Mouse (Mus musculus) heart, embryonic 14.5 days (tissue): ENCODE results near the gene Scap. TPM values are rescaled to one million over a fixed set of nuclear protein-coding genes. Genes with fewer than 3 reads are reported as not detected.

Source experiments
- ATAC-seq: fragments of 200-750 bp; cut with Nextera tagmentation; 2 replicates; pipeline ENCODE4 v1.8.0; 2017; ENCODE audit warnings: low read depth, moderate TSS enrichment; ENCODE audit not compliant: insufficient number of reproducible peaks, insufficient read depth, low FRiP score
- H3K27ac ChIP-seq, 2 experiments: fragments of 200-500 bp in 1 of 2; fragments of 300-500 bp in 1 of 2; sonication (generic) in 1 of 2; replicated peaks in 1 of 2; 2 replicates each; pipeline ENCODE4 v1.5.1; 2012 to 2014; ENCODE audit warnings: low read depth in 2 of 2, low read length in 2 of 2, control low read depth in 1 of 2, mild to moderate bottlenecking in 1 of 2, mixed read lengths in 1 of 2; ENCODE audit not compliant: control insufficient read depth in 1 of 2, insufficient read depth in 1 of 2
- H3K27me3 ChIP-seq: fragments of 300-500 bp; sonication (generic); 2 replicates; pipeline ENCODE4 v1.6.1; 2014; ENCODE audit warnings: mild to moderate bottlenecking, low read length, control low read depth; ENCODE audit not compliant: control insufficient read depth, insufficient read depth
- H3K36me3 ChIP-seq: fragments of 300-500 bp; sonication (generic); 2 replicates; pipeline ENCODE4 v1.6.1; 2014; ENCODE audit warnings: mild to moderate bottlenecking, control low read depth, low read length, mixed read lengths; ENCODE audit not compliant: control insufficient read depth, insufficient read depth
- H3K4me1 ChIP-seq, 2 experiments: fragments of 200-500 bp in 1 of 2; fragments of 300-500 bp in 1 of 2; sonication (generic) in 1 of 2; 2 replicates each; pipeline ENCODE4 v1.6.1; 2012 to 2014; ENCODE audit warnings: low read length in 2 of 2, control low read depth in 1 of 2, mixed read lengths in 1 of 2; ENCODE audit not compliant: control insufficient read depth in 2 of 2, insufficient read depth in 2 of 2
- H3K4me2 ChIP-seq: fragments of 300-500 bp; sonication (generic); 2 replicates; pipeline ENCODE4 v1.6.1; 2014; ENCODE audit warnings: mild to moderate bottlenecking, low read length
- H3K4me3 ChIP-seq, 2 experiments: fragments of 200-500 bp in 1 of 2; fragments of 300-500 bp in 1 of 2; sonication (generic) in 1 of 2; 2 replicates each; pipeline ENCODE4 v1.5.1; 2012 to 2014; ENCODE audit warnings: low read length in 2 of 2, mild to moderate bottlenecking in 2 of 2, control low read depth in 1 of 2, low read depth in 1 of 2, moderate library complexity in 1 of 2; ENCODE audit not compliant: control insufficient read depth in 1 of 2, insufficient read depth in 1 of 2
- H3K9ac ChIP-seq: fragments of 300-500 bp; sonication (generic); 2 replicates; pipeline ENCODE4 v1.6.1; 2014; ENCODE audit warnings: mild to moderate bottlenecking, low read length
- H3K9me3 ChIP-seq: fragments of 300-500 bp; sonication (generic); 2 replicates; pipeline ENCODE4 v1.6.1; 2016; ENCODE audit warnings: low read length, control low read depth; ENCODE audit not compliant: control insufficient read depth
- WGBS: fragments of 180-500 bp; shearing (Covaris S2); extraction: QIAGEN DNeasy Blood & Tissue Kit; methylation state at CpG from one replicate; pipeline ENCODE4 v1.1.7; 2014; 5-methylcytosine and 5-hydroxymethylcytosine counted together
- polyA plus RNA-seq: library from polyadenylated mRNA; unstranded; fragments of >200 nt; fragmentation: Nextera tagmentation; extraction: Ambion mirVana; gene quantifications from 2 replicates; pipeline ENCODE4 v1.2.1, GENCODE M21; 2014

Scap gene
- polyA plus RNA-seq, 1 experiment from 2014 or later = 16.1 TPM

GRCm38 (mm10) chr9:110410908-110411887 lies 78.1 kb downstream of the Scap start:
- no peak for ATAC-seq
- H3K4me2 ChIP-seq = no peak overlapping the region

DNA sequence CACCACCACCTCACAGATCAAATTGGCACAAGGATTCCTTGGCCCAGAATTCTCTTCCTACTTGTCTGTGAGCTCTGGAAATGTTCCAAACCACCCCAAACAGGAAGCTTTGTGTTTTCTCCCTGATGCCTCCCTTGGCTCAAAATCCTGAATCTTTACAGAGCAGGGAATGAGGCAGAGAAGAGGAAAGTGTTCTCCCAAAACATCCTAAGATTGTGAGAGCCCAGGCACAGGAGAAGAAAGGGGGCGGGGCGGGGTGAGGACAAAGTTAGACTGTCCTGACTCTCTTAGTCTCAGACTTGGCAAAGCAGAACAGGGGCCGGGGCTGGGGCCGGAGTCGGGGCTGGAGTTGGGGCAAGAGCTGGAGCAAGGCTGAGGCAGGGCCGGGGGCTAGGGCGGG lies 79.8 kb downstream of the Scap start:
- Histone ChIP-seq H3K4me2 (no peak overlapping the region), H3K27ac (no peak overlapping the region), H3K27me3 (no peaks in the 10 kb centered on the region), H3K36me3 (no peaks in the 10 kb centered on the region), H3K9me3 (no peaks in the 10 kb centered on the region), H3K4me3 (no peak overlapping the region), H3K9ac (no peak overlapping the region), H3K4me1 (0 out of 4 replicates have a peak, but pooled peaks cover 2 to 3% of the 10 kb centered on the region in 2 experiments)
- WGBS = 56% methylated on average over 7 of the region's 7 CpGs
- ATAC-seq = no peak

More at GRCm38 (mm10) chr9:110410908-110411887, 78.1 kb downstream of the Scap start:
- Histone ChIP-seq H3K27ac (no peak overlapping the region), H3K4me1 (peaks cover 7 to 12% of the 10 kb centered on the region in 2 experiments), H3K4me3 (no peak overlapping the region), H3K36me3 (no peaks in the 10 kb centered on the region), H3K9me3 (no peaks in the 10 kb centered on the region), H3K27me3 (no peaks in the 10 kb centered on the region), H3K9ac (no peak overlapping the region)
- WGBS = 35% methylated on average over 6 of the region's 6 CpGs

- H3K9me3 ChIP-seq = no peaks in the 10 kb centered on the region
- no peak overlapping the region for H3K9ac ChIP-seq
- H3K4me3 ChIP-seq = no peak overlapping the region
- no peak overlapping the region for H3K27ac ChIP-seq
- 40% methylated on average over 9 of the region's 9 CpGs for WGBS
- 0 out of 4 replicates have a peak, but pooled peaks cover 0 to under 1% of the 10 kb centered on the region in 2 experiments for H3K4me1 ChIP-seq
- H3K4me2 ChIP-seq = no peak overlapping the region
- ATAC-seq = no peak
- no peaks in the 10 kb centered on the region for H3K27me3 ChIP-seq
- H3K36me3 ChIP-seq = no peaks in the 10 kb centered on the region
Observed at GRCm38 (mm10) chr9:110413785-110414184, 80.7 kb downstream of the Scap start.

GRCm38 (mm10) chr9:110419511-110420112 lies 86.5 kb downstream of the Scap start, which contains the start of gene Ngp:
TSS of gene Ngp (plus strand) at chr9:110419747.
- Histone ChIP-seq H3K9me3 (no peaks in the 10 kb centered on the region), H3K36me3 (no peaks in the 10 kb centered on the region), H3K4me3 (no peak within 1 kb of the TSS), H3K27ac (no peak within 1 kb of the TSS), H3K27me3 (no peaks in the 10 kb centered on the region), H3K9ac (no peak within 1 kb of the TSS), H3K4me2 (no peak within 1 kb of the TSS), H3K4me1 (no peaks in the 10 kb centered on the region)
- WGBS = 81% methylated on average over 12 of the region's 12 CpGs
- ATAC-seq = no peak

DNA sequence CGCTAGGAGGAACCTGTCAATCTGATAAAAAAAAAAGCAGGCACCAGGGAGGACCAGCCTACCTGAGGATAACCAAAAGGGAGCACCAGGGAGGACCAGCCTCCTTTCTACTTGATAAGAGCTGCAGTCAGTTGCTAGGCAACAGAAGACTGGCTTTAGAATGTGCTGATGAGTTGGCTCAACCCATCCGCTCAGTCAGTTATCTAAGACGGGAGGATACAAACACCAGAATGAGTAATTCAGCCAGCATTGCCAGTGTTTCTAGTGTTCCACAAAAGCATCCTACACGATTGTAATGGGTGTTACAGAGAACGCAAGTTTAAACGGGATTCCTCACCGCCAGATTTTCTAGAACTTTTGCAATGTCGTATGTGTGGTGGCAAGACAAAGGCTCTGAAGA lies 98.2 kb downstream of the Scap start:
- H3K9ac ChIP-seq = no peak overlapping the region
- H3K4me1 ChIP-seq = no peaks in the 10 kb centered on the region
- WGBS = 63% methylated on average over 8 of the region's 8 CpGs
- H3K27me3 ChIP-seq = no peaks in the 10 kb centered on the region
- H3K27ac ChIP-seq = no peak overlapping the region
- H3K36me3 ChIP-seq = peaks cover 77% of the 10 kb centered on the region
- no peak overlapping the region for H3K4me3 ChIP-seq
- no peaks in the 10 kb centered on the region for H3K9me3 ChIP-seq
- no peak overlapping the region for H3K4me2 ChIP-seq
- no peak for ATAC-seq

DNA sequence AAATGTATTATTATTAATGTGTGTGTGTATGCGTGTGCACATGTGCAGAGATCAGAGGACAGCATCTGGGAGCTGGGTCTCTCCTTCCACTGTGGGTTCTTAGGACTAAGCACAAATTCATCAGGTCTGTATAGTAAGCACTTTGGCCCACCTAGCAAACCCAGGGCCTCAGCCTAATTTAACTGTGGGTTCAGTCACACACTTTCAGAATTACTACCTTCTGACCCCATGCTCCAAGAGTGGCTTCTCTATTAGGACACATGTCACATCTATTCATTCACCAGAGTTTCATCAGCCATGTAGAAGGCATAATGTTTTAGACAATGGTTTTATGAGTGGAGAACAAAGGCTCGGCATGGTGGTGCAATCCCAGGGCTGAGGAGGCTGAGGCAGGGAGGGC lies 100.0 kb downstream of the Scap start:
- Histone ChIP-seq H3K4me3 (no peak overlapping the region), H3K9me3 (no peaks in the 10 kb centered on the region), H3K9ac (no peak overlapping the region), H3K27me3 (no peaks in the 10 kb centered on the region), H3K4me2 (no peak overlapping the region), H3K27ac (no peak overlapping the region), H3K36me3 (peaks cover 78% of the 10 kb centered on the region), H3K4me1 (no peaks in the 10 kb centered on the region)
- 87% methylated on average over 2 of the region's 2 CpGs for WGBS
- ATAC-seq = no peak
